Mouse (Mus musculus) right cerebral cortex, postnatal 36 days (tissue): ENCODE data around the gene Ascl5.

Experiments
- DNase-seq, 2 experiments: peaks; one replicate each; pipeline ENCODE4 v3.0.0; 2022; ENCODE audit warnings: low spot score in 2 of 2, mixed read lengths in 1 of 2

Gene Ascl5

GRCm38 (mm10) chr1:136051013-136051315 is 360 bp downstream of the Ascl5 start:
- no peak for DNase-seq

- peak; percentile 62 to 71 for DNase-seq
Observed at GRCm38 (mm10) chr1:136051465-136051864, 861 bp downstream of the Ascl5 start.

DNA sequence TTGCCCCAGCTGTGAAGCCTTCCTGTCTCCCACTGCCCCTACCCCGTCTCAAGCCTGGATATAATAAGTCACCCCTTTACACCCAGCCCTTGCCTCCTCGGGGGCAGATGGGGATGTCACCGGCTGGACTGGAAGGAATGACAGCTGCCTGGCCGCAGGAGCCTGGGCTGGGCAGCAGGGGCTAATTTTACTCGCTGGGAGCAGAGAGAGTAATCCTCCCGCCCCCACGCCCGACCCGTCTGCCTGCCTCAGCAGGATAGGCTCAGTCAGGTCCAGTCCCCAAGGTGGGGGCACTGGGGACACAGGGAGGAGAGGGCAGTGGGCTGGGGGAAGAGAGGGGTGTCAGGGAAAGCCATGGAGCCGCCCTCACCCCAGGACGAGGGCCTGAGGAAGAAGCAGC is 1.9 kb downstream of the Ascl5 start, which contains the start of gene Cacna1s:
Gene Cacna1s, plus strand, starts transcription at position 204 of the 400 bp plus-strand sequence.
- DNase-seq, result no peak

DNA sequence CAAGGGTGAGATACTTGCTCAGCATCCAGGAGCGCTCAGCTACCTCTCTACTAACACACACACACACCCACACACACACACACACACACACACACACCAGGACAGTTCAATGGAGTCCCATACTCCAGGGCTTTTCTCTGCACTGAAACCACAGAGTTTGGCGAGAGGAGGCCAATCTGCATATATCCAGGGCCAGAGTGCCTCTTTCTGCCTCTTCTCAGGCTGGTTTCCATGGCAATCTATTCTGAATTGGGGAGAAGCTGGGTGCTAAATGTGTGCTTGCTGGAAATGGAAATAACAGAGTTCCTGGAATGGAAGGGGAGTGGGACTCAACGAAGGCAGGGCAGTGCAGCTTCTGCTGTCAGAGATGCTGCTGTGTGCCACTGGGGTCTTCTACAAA is 5.2 kb downstream of the Ascl5 start:
- DNase-seq, result peak; percentile 60 to 78

- no peak for DNase-seq
Observed at GRCm38 (mm10) chr1:136058594-136058993, 8.0 kb downstream of the Ascl5 start.

DNA sequence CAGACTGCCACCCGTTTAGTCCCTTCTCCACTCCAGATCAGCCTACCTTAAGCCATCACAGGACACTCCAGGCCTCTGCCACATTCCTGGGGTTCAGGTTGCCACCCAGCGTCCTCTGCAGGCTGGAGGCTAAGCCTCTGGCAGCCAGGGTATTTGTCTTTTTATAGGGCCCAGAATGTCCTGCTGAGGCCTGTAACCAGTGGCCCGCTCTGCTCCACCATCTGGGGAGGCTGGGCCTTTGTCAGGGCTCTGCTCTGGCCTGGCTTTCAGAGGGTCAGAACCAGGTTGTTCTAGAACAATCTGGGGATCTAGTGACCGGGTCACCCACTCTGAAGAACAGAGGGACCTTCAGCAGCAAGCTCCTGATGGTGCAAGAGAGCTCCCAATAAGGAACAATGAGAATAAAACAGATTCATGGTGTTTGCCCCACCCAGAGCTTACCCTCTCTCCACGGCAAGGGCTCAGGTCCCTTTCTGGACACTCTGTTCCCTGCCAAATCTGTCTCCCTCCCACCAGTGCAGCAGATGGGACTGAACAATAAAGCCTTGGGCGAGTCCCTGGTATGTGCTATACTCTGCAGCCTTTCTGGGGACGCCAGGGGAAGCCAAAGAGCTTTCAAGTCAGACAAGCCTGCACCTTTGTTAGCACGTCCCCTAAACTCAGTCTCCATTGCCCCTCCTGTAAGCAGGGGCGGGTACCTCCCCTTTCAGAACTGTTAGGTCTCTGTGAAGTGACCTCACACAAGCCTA is 10.6 kb downstream of the Ascl5 start:
- peak; percentile 80 to 82 for DNase-seq

DNA sequence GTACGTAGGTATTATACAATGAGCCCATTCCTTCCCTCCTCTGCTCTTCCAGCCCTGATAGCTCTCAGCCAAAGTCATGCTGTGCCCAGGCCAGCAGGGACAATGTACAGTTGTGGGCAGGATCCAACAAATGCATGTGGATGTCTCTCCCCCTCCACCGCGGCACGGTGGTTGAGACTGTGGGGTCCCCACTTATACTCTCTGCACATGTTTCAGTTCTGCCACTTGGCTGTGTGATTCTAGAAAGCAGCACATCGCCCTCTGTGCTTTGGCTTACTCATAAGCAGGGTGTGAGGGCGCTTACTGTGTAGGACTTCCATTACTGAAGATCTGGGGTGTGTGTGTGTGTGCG is 11.2 kb downstream of the Ascl5 start:
- DNase-seq, result no peak

- DNase-seq, result peak in 1 of 2 experiments; percentile 44
Observed at GRCm38 (mm10) chr1:136063991-136064390, 13.4 kb downstream of the Ascl5 start.

GRCm38 (mm10) chr1:136066621-136067020 is 16.0 kb downstream of the Ascl5 start:
- no peak for DNase-seq

GRCm38 (mm10) chr1:136067579-136067978 is 17.0 kb downstream of the Ascl5 start:
- DNase-seq, result no peak

DNA sequence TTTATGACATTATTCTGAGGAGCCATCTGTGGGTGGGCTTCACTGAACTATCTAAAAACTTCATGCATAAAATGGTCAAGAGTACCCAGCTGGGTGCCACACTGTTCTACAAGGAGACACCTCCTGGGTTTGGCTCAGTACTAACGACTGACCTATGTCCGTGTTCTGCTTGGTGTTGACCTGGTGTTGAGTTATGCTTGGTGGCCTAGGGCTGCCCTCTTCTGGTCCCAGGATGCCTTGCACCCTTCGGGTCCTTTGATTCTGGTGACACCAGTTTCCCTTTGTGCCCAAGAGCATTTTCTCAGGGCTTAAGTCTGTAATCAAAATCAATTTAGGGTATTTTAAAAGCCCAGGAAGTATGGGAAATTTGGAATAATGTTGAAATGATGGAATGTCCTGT is 25.5 kb downstream of the Ascl5 start:
- no peak for DNase-seq

DNA sequence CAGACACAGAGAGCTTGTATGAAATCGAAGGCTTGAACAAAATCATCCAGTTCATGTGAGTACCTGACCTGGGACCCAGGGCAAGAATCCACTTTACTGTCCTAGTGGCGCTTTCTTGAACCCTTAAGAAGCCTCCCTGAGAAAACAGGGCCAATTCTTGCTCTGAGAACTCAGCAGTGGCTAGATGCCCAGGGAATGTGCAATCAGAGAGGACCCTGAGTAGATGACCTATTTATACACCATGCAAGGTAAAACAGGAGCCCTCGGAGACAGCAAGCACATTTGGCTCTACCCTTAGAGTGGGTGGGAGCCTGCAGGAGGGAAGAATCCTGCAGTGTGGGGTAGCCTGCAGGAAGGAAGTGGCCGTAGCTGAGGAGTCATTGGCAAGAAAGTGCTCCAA is 27.1 kb downstream of the Ascl5 start:
- DNase-seq, result no peak

DNA sequence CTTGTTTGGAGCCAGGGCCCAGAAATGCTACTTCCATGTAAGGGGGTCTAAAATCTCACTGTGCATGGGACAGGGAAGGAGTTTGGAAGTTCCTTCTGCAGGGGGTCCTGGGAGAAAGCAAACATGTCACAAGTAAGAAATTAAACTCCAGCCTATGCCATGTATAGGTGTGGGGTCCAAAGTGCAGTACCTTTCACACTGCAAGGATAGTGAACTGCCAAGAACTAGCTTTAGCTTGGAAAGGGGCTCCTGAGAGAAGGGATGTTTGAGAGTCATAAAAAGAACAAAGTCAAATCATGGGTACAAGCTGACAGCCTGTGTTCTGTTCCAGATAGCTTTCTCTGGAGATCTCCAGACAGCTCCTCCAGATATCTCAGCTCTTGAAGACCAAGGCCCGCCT is 30.6 kb downstream of the Ascl5 start:
- no peak for DNase-seq

- no peak for DNase-seq
Observed at GRCm38 (mm10) chr1:136085988-136086685, 35.5 kb downstream of the Ascl5 start.

- DNase-seq, result peak in 1 of 2 experiments; percentile 20
Observed at GRCm38 (mm10) chr1:136089368-136090165, 39.0 kb downstream of the Ascl5 start.

- no peak for DNase-seq
Observed at GRCm38 (mm10) chr1:136093726-136094125, 43.1 kb downstream of the Ascl5 start.

DNA sequence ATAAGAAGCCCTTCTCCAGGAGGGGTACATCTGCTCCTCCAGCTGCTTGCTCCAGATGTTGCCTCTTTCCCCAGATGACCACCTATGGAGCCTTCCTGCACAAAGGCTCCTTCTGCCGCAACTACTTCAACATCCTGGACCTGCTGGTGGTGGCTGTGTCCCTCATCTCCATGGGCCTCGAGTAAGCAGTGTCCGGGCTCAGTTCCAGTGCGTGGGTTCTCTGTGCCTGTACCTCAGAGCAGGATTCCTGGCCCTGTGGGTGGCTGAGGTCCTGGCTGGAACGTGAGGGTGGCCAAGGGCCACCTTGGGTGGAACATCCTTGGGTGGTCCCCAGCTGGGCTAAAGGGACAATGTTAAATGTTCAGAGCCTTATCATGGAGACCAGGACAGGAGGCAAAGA is 44.2 kb downstream of the Ascl5 start:
- DNase-seq, result no peak
